Mouse (Mus musculus) right cerebral cortex, adult 2 months (tissue): ENCODE data around the gene Sfta2.
A peak's percentile ranks its signal among the peaks of the same experiment; 100 is the strongest.

ENCODE experiments used
- DNase-seq, 2 experiments: peaks; one replicate each; pipeline ENCODE4 v3.0.0; 2021 to 2022; ENCODE audit warnings: low spot score in 2 of 2

Sfta2 gene

DNA sequence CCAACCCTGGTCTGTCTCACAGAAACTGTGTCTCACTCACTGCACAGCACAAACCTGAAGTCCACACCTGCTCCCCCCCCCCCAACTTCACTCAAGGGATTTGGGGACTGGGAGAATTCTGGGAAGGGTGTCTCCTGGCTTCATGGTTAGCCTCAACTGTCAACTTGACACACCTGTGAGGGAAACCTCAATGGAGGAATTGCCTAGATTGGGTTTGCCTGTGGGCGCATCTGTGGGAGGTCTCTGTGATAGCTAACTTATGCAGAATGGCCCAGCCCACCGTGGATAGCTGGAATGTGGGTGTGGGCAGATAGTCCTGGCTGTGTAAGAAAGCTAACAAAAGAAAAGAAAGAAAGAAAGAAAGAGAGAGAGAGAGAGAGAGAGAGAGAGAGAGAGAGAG, at the start of gene Sfta2:
Gene Sfta2, plus strand, starts transcription at position 301 of the 400 bp plus-strand sequence.
- no peak for DNase-seq

- DNase-seq, result no peak
These were observed 49.4 kb upstream of the Sfta2 start, which contains the start of gene Cdsn for GRCm38 (mm10) chr17:35551881-35552414. TSS of gene Cdsn (plus strand) at chr17:35552128.

DNA sequence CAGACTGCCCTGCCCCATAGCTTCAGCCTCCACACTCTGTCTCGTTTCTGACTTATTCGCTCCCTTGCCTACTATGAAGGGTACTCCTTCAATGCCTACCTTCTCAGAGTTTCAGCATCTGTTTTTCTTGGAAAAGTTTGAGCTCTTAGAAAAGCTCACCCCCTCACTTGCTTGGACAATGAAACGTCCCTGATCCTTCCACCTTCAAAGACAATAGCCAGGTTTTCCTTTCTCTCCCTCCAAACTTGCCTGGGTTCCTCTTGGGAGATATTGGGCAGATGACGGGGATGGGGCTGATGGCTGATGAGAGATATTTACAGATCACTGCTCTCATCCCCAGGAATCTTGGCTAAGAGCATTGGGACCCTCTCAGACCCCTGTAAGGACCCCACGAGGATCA, 47.0 kb upstream of the Sfta2 start:
- no peak for DNase-seq

DNA sequence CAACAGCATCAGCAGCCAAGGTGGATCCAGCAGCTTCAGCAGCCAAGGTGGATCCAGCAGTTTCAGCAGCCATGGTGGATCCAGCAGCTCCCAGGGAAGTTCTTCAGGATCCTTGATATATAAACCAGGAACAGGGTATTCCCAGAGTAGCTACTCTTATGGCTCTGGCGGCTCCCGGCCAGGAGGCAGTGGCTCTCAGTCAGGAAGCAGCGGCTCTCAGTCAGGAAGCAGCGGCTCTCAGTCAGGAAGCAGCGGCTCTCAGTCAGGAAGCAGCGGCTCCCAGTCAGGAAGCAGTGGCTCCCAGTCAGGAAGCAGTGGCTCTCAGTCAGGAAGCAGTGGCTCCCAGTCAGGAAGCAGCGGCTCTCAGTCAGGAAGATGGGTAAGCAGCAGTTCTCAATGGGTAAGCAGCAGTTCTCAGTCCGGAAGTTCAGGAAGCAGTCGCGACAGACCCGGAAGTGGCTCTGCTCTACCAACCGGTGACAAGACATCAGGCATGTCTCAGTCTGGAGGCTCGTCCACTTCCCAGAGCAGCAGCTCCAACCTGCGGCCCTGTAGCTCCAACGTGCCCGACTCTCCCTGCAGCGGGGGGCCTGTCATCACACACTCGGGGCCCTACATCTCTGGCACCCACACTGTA, 46.5 kb upstream of the Sfta2 start:
- no peak for DNase-seq

GRCm38 (mm10) chr17:35556186-35556765, 45.1 kb upstream of the Sfta2 start:
- no peak for DNase-seq

DNA sequence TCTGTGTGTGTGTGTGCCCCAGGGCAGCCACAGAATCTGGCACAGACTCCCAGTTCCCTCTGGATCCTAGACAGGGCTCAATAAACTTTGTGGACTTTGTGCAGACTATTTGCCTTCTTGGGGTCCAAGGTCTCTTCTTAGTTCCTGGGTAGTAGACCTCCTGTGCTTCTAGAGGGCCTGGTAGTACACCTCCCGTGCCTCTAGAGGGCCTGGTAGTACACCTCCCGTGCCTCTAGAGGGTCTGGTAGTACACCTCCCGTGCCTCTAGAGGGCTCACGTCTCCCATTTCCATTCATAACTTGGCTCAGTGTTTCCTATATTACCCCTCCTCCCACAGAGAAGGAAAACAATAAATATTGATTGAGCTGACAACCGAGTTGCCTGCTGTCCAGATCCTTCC, 44.5 kb upstream of the Sfta2 start:
- peak in 1 of 2 experiments; percentile 34 for DNase-seq

GRCm38 (mm10) chr17:35557351-35557750, 44.0 kb upstream of the Sfta2 start:
- no peak for DNase-seq

- no peak for DNase-seq
These were observed 43.1 kb upstream of the Sfta2 start for GRCm38 (mm10) chr17:35558216-35558615.

DNA sequence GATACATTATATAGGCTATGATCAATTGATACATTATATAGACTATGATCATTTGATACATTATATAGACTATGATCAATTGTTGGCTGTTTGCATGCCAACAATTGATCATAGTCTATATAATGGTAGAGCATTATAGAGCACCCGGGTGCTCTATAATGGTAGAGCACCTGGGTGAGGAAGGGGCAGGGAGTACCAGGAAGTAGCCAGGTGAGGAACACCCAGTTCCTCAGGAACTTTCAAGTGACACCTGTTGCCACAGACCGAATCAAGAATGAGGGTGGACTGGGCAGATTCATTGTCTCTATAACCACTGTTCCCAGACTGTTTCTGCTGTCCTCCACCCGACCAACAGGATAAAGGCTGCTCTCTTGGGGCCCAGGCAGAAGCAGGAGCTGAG, 34.2 kb upstream of the Sfta2 start, which contains the start of gene 2300002M23Rik:
Gene 2300002M23Rik, plus strand, starts transcription at position 301 of the 400 bp plus-strand sequence.
- DNase-seq, result no peak

- no peak for DNase-seq
These were observed 33.6 kb upstream of the Sfta2 start for GRCm38 (mm10) chr17:35567767-35568166.

- DNase-seq, result no peak
These were observed 32.0 kb upstream of the Sfta2 start for GRCm38 (mm10) chr17:35569091-35569944.

DNA sequence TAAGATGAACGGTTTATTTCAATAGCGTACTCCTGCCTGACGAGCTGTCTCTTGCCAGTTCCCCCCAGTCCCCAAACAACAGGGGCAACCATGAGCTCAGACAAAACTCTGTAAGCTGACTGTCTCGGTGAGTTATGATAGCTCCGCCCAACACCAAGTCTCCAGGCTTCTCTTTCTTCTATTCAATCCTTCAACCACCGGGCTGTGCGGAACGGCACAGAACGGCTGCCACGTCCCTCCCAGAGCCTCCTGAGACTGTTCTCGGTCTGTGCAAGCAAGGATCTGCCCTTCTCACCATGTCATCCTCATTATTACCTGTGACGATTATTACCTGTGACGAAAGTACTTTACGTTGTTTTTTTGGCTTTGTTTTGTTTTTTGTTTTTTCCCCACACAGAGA, 30.5 kb upstream of the Sfta2 start:
- DNase-seq, result no peak

DNA sequence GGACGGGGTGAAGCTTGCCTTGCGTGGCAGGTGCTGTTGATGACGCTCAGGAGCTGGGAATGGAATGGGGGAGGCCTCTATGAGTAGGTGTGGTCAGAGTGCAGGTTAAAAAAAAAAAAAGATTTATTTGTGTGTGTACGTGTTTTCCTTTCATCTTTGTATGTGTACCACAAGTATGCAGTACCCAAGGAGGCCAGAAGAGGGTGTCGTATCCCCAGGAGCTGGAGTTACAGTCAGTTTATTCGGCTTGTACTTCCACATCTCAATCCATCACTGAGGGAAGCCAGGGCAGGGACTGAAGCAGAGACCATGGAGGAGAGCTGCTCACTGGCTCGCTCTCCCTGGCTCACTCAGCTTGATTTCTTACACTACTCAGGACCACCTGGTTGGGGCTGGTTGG, 29.9 kb upstream of the Sfta2 start:
- no peak for DNase-seq

DNA sequence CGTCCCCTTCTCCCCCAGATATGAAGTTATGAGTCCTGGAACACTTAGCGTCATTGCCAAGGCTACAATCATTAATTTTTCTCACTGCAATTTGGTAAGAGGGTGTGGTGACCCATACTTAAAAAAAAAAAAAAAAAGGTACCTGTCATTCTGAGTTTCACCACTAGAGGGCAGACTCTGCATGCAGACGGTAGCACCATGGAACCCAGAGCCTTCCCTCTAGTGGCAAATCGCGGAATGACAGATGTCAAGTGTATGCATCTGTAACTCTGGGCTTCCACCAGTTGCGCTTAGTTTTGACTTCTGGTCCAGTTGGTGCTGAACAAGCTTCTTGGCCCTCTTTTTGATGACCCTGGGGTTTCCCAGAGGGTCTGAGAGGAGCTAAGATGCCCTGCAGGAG, 23.1 kb upstream of the Sfta2 start:
- peak; percentile 82 to 83 for DNase-seq

GRCm38 (mm10) chr17:35582900-35583299, 18.4 kb upstream of the Sfta2 start:
- DNase-seq, result no peak

GRCm38 (mm10) chr17:35584330-35584937, 16.9 kb upstream of the Sfta2 start:
- peak; percentile 91 to 92 for DNase-seq

GRCm38 (mm10) chr17:35587291-35587690, 14.1 kb upstream of the Sfta2 start:
- DNase-seq, result no peak

- DNase-seq, result no peak
These were observed 13.0 kb upstream of the Sfta2 start for GRCm38 (mm10) chr17:35588387-35588786.

- peak; percentile 82 to 90 for DNase-seq
These were observed 10.7 kb upstream of the Sfta2 start for GRCm38 (mm10) chr17:35590410-35591218.

DNA sequence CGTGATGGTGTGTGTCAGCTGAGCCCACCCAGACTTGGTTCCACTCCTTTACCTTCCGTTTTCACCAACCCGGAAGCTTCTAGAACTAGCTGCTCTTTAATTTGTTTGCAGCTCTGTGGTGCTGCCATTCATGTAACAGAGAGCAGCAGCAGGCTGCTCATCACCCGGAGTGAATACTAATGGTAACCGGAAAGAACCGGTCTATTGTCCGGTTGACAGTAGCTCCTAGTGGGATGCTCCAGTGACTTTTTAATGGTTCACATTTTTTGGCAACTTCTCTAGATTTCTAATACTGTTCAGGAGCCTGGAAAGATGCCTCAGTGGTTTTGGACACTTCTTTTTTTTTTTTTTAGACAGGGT, 10.2 kb upstream of the Sfta2 start:
- no peak for DNase-seq

GRCm38 (mm10) chr17:35591731-35592130, 9.6 kb upstream of the Sfta2 start:
- peak; percentile 16 to 26 for DNase-seq
